ENCODE assay signal across 18 mouse cellular contexts in genomic region chr5:124155943-124156342, GRCm38 (mm10).
"Had no signal": no experiment of that assay in that cellular context is flagged by ENCODE, and none has a peak within 500 bp of the region (broad histone marks: within the 10 kb centered on the region; RNA-seq: fewer than 3 reads in every experiment).

No protein-coding gene starts in this region.

- H3K4me1 ChIP-seq: neural tube, embryonic 12.5 days had no signal

- ATAC-seq: liver, postnatal 0 days; midbrain, embryonic 13.5 days; midbrain, embryonic 15.5 days had no signal

- H3K4me3 ChIP-seq: liver, embryonic 13.5 days; liver, embryonic 15.5 days; megakaryocyte, embryonic 14.5 days; midbrain, embryonic 13.5 days; midbrain, embryonic 15.5 days; neural tube, embryonic 12.5 days; stomach, embryonic 15.5 days had no signal

- H3K36me3 ChIP-seq: midbrain, embryonic 15.5 days; neural tube, embryonic 12.5 days; stomach, embryonic 15.5 days had no signal

- H3K9me3 ChIP-seq: liver, embryonic 13.5 days; liver, embryonic 15.5 days; megakaryocyte, embryonic 14.5 days; midbrain, embryonic 13.5 days; midbrain, embryonic 15.5 days; neural tube, embryonic 12.5 days; stomach, embryonic 15.5 days had no signal

- H3K4me2 ChIP-seq: liver, embryonic 11.5 days; liver, embryonic 13.5 days; liver, embryonic 15.5 days; midbrain, embryonic 11.5 days; midbrain, embryonic 13.5 days; midbrain, embryonic 15.5 days; neural tube, embryonic 12.5 days; stomach, embryonic 15.5 days had no signal

- H3K27me3 ChIP-seq: liver, embryonic 13.5 days; liver, embryonic 15.5 days; megakaryocyte, embryonic 14.5 days; midbrain, embryonic 13.5 days; midbrain, embryonic 15.5 days; neural tube, embryonic 12.5 days; stomach, embryonic 15.5 days had no signal

- DNase-seq: liver; liver, embryonic 13.5 days; liver, postnatal 0 days; retina, postnatal 1 day; right cerebral cortex, adult 18-20 months; thymus, adult 2 months; thymus, postnatal 25 days; thymus, postnatal 4 days had no signal

- H3K27ac ChIP-seq: liver, embryonic 13.5 days; liver, embryonic 15.5 days; macrophage; midbrain, embryonic 13.5 days; midbrain, embryonic 15.5 days; neural tube, embryonic 12.5 days; stomach, embryonic 15.5 days; stomach, postnatal 0 days had no signal

- H3K9ac ChIP-seq: liver, embryonic 13.5 days; liver, embryonic 15.5 days; liver, postnatal 0 days; midbrain, embryonic 13.5 days; midbrain, embryonic 15.5 days; neural tube, embryonic 12.5 days; stomach, embryonic 15.5 days had no signal
